Mouse (Mus musculus): Measurements from ENCODE around the gene Hddc2. TPM values are rescaled to one million over a fixed set of nuclear protein-coding genes. Genes with fewer than 3 reads are reported as not detected.

The Hddc2 gene
- polyA plus RNA-seq, 1 experiment from 2014 or later: 104 TPM

Other genes with a start within 250 kb of the Hddc2 start
- 31.7 and 33.9 TPM in 2 replicates for gene Tpd52l1, start 132.6 kb downstream of the Hddc2 start, polyA plus RNA-seq (2016; fragmentation: Nextera tagmentation; extraction: Ambion mirVana)